ENCODE assay signal across 8 mouse cellular contexts in genomic region chr8:104535378-104535777, GRCm38 (mm10). TPM values are rescaled to one million over a fixed set of nuclear protein-coding genes. Genes with fewer than 3 reads are reported as not detected.
DNase-seq lines count a peak whose midpoint lies in the region; ATAC-seq and TF ChIP-seq lines count a peak whose summit lies in the region.

No protein-coding gene starts in this region.

- no peaks in the 10 kb centered on the region for H3K9me3 ChIP-seq in MEL (replicated peaks; ENCODE audit: insufficient read depth, low read length)
- no peaks in the 10 kb centered on the region for H3K9me3 ChIP-seq in liver, embryonic 16.5 days (replicated peaks; ENCODE audit: control insufficient read depth, low read length)

- intact Hi-C loops in heart, postnatal 10 days (cut with DNase I) = no loop called here
- intact Hi-C loops in left cerebral cortex, postnatal 14 days (cut with DNase I) = loop anchor here (5.0 kb wide), 1 partner anchor 37 kb away; no protein-coding TSS in a partner anchor

- H3K27ac ChIP-seq in MEL (ENCODE audit: control insufficient read depth, low read depth, low read length) = peak overlapping the region; percentile 63
- no peak overlapping the region for H3K27ac ChIP-seq in liver, embryonic 16.5 days (ENCODE audit: low read length)

- no peaks in the 10 kb centered on the region for H3K27me3 ChIP-seq in MEL (ENCODE audit: control insufficient read depth in 1 of 2, insufficient read depth in 2 of 2, low read length in 2 of 2)
- H3K27me3 ChIP-seq in liver, embryonic 16.5 days (ENCODE audit: control insufficient read depth, insufficient read depth, low read depth, low read length) = peaks cover 13% of the 10 kb centered on the region

- TF ChIP-seq POLR2A in MEL (IDR thresholded peaks at IDR 0.05; ENCODE audit: control insufficient read depth in 1 of 2, insufficient read depth in 1 of 2, low read depth in 1 of 2, low read length in 2 of 2, poor library complexity in 1 of 2) = no peak

- peaks cover 3 to 18% of the 10 kb centered on the region in 2 experiments; a peak in 3 of 4 replicates for H3K4me1 ChIP-seq in MEL (ENCODE audit: control insufficient read depth in 1 of 2, insufficient read depth in 2 of 2, low read length in 2 of 2)
- H3K4me1 ChIP-seq in liver, embryonic 16.5 days (ENCODE audit: control insufficient read depth, low read depth, low read length) = peaks cover 24% of the 10 kb centered on the region

- no peak; a peak in 1 of 4 replicates for TF ChIP-seq EP300 in MEL (IDR thresholded peaks at IDR 0.05; ENCODE audit: low read depth in 1 of 2, low read length in 2 of 2)

- peak overlapping the region; percentile 60 for H3K9ac ChIP-seq in MEL (ENCODE audit: control insufficient read depth, low read depth, low read length, poor library complexity, severe bottlenecking)
- H3K9ac ChIP-seq in liver, embryonic 16.5 days (ENCODE audit: low read depth, low read length) = peak overlapping the region; percentile 46

- no peak for TF ChIP-seq RAD21 in MEL (IDR thresholded peaks at IDR 0.05; ENCODE audit: low read depth, low read length)

- 17% methylated on average over 7 of the region's 7 CpGs for WGBS in liver, embryonic 16.5 days (ENCODE audit: insufficient replicate concordance)

- H3K4me2 ChIP-seq in liver, embryonic 16.5 days (ENCODE audit: low read depth, low read length) = peak overlapping the region; percentile 82

- no peak for TF ChIP-seq CTCF in MEL (IDR thresholded peaks at IDR 0.05 in 2 of 3, conservative IDR thresholded peaks at IDR 0.05 in 1 of 3; ENCODE audit: control insufficient read depth in 1 of 3, insufficient read depth in 1 of 3, low read depth in 2 of 3, low read length in 3 of 3, poor library complexity in 1 of 3, severe bottlenecking in 1 of 3)

- peaks cover 0 to 20% of the 10 kb centered on the region in 2 experiments; a peak in 2 of 4 replicates for H3K36me3 ChIP-seq in MEL (ENCODE audit: control insufficient read depth in 1 of 2, insufficient read depth in 2 of 2, low read length in 2 of 2)
- H3K36me3 ChIP-seq in liver, embryonic 16.5 days (ENCODE audit: control insufficient read depth, insufficient read depth) = no peaks in the 10 kb centered on the region

- ATAC-seq in granulocyte monocyte progenitor cell, adult 5-6 weeks (replicated peaks; ENCODE audit: poor library complexity, severe bottlenecking) = peak; percentile 12; the same call in 1 of the 2 replicates
- ATAC-seq in liver, embryonic 16.5 days (ENCODE audit: low read depth) = no peak

- peak overlapping the region; percentile 54 to 90 for H3K4me3 ChIP-seq in MEL (ENCODE audit: control insufficient read depth in 1 of 2, insufficient read depth in 1 of 2, low read depth in 2 of 2, low read length in 2 of 2)
- peak overlapping the region; percentile 87 for H3K4me3 ChIP-seq in liver, embryonic 16.5 days (ENCODE audit: low read depth, low read length)

- H3K79me2 ChIP-seq in MEL (ENCODE audit: control insufficient read depth, insufficient read depth, low read length, poor library complexity) = peaks cover 21% of the 10 kb centered on the region

- DNase-seq in heart, adult 8-10 months (ENCODE audit: low spot score) = peak; percentile 5
- DNase-seq in heart, postnatal 10 days = no peak
- peak; percentile 57 for DNase-seq in MEL (ENCODE audit: low read depth, low spot score)
- no peak for DNase-seq in right cerebral cortex, postnatal 4 days
- DNase-seq in left cerebral cortex, postnatal 14 days (ENCODE audit: low spot score in 2 of 2) = no peak
- no peak for DNase-seq in kidney, postnatal 10 days

TF ChIP-seq in MEL, 35 proteins besides CTCF, POLR2A, EP300 and RAD21 (continues in another document):
- TF ChIP-seq TCF12 (IDR thresholded peaks at IDR 0.05; ENCODE audit: low read depth, low read length) (no peak), POLR2AphosphoS5 (IDR thresholded peaks at IDR 0.05; ENCODE audit: borderline replicate concordance, low read depth, low read length) (no peak), BHLHE40 (IDR thresholded peaks at IDR 0.05; ENCODE audit: borderline replicate concordance, low read depth, low read length) (0 out of 2 replicates have a peak, but pooled peaks have one; percentile 14), NRF1 (IDR thresholded peaks at IDR 0.05; ENCODE audit: insufficient read depth, low read depth, low read length, poor library complexity, severe bottlenecking) (no peak), MAFK (IDR thresholded peaks at IDR 0.05; ENCODE audit: borderline replicate concordance, low read depth, low read length) (no peak), GATA1 (IDR thresholded peaks at IDR 0.05; ENCODE audit: low read depth, low read length) (no peak), ZC3H11A (IDR thresholded peaks at IDR 0.05; ENCODE audit: low read depth, low read length) (no peak), CHD1 (IDR thresholded peaks at IDR 0.05; ENCODE audit: low read depth, low read length) (no peak), MYB (IDR thresholded peaks at IDR 0.05; ENCODE audit: low read depth, low read length) (no peak), SIN3A (IDR thresholded peaks at IDR 0.05; ENCODE audit: low read length) (peak; percentile 72), KAT2A (conservative IDR thresholded peaks at IDR 0.05; ENCODE audit: low read depth, low read length) (no peak), RCOR1 (IDR thresholded peaks at IDR 0.05; ENCODE audit: low read depth, low read length) (no peak), MXI1 (IDR thresholded peaks at IDR 0.05; ENCODE audit: low read depth, low read length) (peak; percentile 58; the same call in 1 of the 2 replicates), CHD2 (IDR thresholded peaks at IDR 0.05; ENCODE audit: low read length) (no peak), POLR2AphosphoS2 (IDR thresholded peaks at IDR 0.05; ENCODE audit: low read length) (no peak), ZKSCAN1 (IDR thresholded peaks at IDR 0.05; ENCODE audit: low read depth, low read length) (no peak), HCFC1 (IDR thresholded peaks at IDR 0.05; ENCODE audit: low read depth, low read length) (peak; percentile 38; the same call in 1 of the 2 replicates), TBP (IDR thresholded peaks at IDR 0.05; ENCODE audit: low read depth, low read length) (no peak), MAZ (IDR thresholded peaks at IDR 0.05; ENCODE audit: low read depth, low read length) (no peak), JUND (IDR thresholded peaks at IDR 0.05; ENCODE audit: low read depth, low read length) (no peak), UBTF (IDR thresholded peaks at IDR 0.05; ENCODE audit: borderline replicate concordance, insufficient read depth, low read depth, low read length) (no peak), ETS1 (IDR thresholded peaks at IDR 0.05; ENCODE audit: low read depth, low read length) (peak; percentile 6; the same call in 1 of the 2 replicates), GABPA (IDR thresholded peaks at IDR 0.05; ENCODE audit: low read depth, low read length) (no peak), NELFE (IDR thresholded peaks at IDR 0.05; ENCODE audit: low read depth, low read length) (no peak), TAL1 (IDR thresholded peaks at IDR 0.05; ENCODE audit: low read length) (no peak), E2F4 (IDR thresholded peaks at IDR 0.05; ENCODE audit: borderline replicate concordance, low read depth, low read length) (no peak)

RNA-seq across cellular contexts. Expression of gene Car7, which starts 0.9 kb away (rescaled TPM):
- total RNA-seq in heart, adult 8-10 months (2022) = 1 to 10 TPM; 2.6 to 4.4 (median 3.2) TPM
- 1 to 10 TPM; 3.9 to 4.2 TPM for total RNA-seq in heart, postnatal 10 days (2021)
- 2.9 and 3.1 TPM in 2 replicates for total RNA-seq in MEL (2012; rRNA removed)
- polyA plus RNA-seq in MEL (2012; ENCODE audit: insufficient read depth in 1 of 2, insufficient read length in 2 of 2, low read depth in 1 of 2, low replicate concordance in 2 of 2, missing spikeins in 1 of 2) = 1 to 10 TPM in 1 of 2 experiments, not detected in 1; 2.4 TPM
- not detected in 2 replicates for total RNA-seq in granulocyte monocyte progenitor cell, adult 5-6 weeks (2014; fragmentation: Nextera tagmentation)
- total RNA-seq in granulocyte monocyte progenitor cell, adult 5-6 weeks (2017) = 0.52 TPM in 1 of 2 replicates, not detected in the other
- polyA plus RNA-seq in liver, embryonic 16.5 days (2015; fragmentation: Nextera tagmentation; extraction: Ambion mirVana) = 2.0 and 3.4 TPM in 2 replicates
- total RNA-seq in left cerebral cortex, postnatal 14 days (2021) = 10 to 100 TPM; 28.9 to 36.4 TPM

RNA-seq across cellular contexts. Expression of gene Nae1, which starts 0.9 kb away (rescaled TPM):
- total RNA-seq in heart, adult 8-10 months (2022) = 10 to 100 TPM; 28.5 to 32.0 (median 29.9) TPM
- total RNA-seq in heart, postnatal 10 days (2021) = 10 to 100 TPM; 32.9 to 36.4 TPM
- total RNA-seq in MEL (2012; rRNA removed) = 41.9 and 49.7 TPM in 2 replicates
- polyA plus RNA-seq in MEL (2012; ENCODE audit: insufficient read depth in 1 of 2, insufficient read length in 2 of 2, low read depth in 1 of 2, low replicate concordance in 2 of 2, missing spikeins in 1 of 2) = 10 to 100 TPM in 1 of 2 experiments, not detected in 1; 39.2 TPM
- total RNA-seq in granulocyte monocyte progenitor cell, adult 5-6 weeks (2014; fragmentation: Nextera tagmentation) = 38.8 and 62.4 TPM in 2 replicates
- total RNA-seq in granulocyte monocyte progenitor cell, adult 5-6 weeks (2017) = 64.6 and 109 TPM in 2 replicates
- polyA plus RNA-seq in liver, embryonic 16.5 days (2015; fragmentation: Nextera tagmentation; extraction: Ambion mirVana) = 23.0 and 28.5 TPM in 2 replicates
- 10 to 100 TPM; 50.1 to 52.2 TPM for total RNA-seq in left cerebral cortex, postnatal 14 days (2021)

RNA-seq across cellular contexts. Expression of gene Terb1, which starts 25.7 kb away (rescaled TPM):
- total RNA-seq in heart, adult 8-10 months (2022) = not detected
- not detected for total RNA-seq in heart, postnatal 10 days (2021)
- not detected in 2 replicates for total RNA-seq in MEL (2012; rRNA removed)
- not detected for polyA plus RNA-seq in MEL (2012; ENCODE audit: insufficient read depth in 1 of 2, insufficient read length in 2 of 2, low read depth in 1 of 2, low replicate concordance in 2 of 2, missing spikeins in 1 of 2)
- not detected in 2 replicates for total RNA-seq in granulocyte monocyte progenitor cell, adult 5-6 weeks (2014; fragmentation: Nextera tagmentation)
- not detected in 2 replicates for total RNA-seq in granulocyte monocyte progenitor cell, adult 5-6 weeks (2017)
- polyA plus RNA-seq in liver, embryonic 16.5 days (2015; fragmentation: Nextera tagmentation; extraction: Ambion mirVana) = 0.02 and 0.08 TPM in 2 replicates
- total RNA-seq in left cerebral cortex, postnatal 14 days (2021) = 1 to 10 TPM; 1.0 to 1.6 TPM

RNA-seq across cellular contexts. Expression of gene Pdp2, which starts 55.9 kb away (rescaled TPM):
- 10 to 100 TPM; 24.1 to 44.1 (median 34.9) TPM for total RNA-seq in heart, adult 8-10 months (2022)
- total RNA-seq in heart, postnatal 10 days (2021) = 10 to 100 TPM in 1 of 2 experiments, 1 to 10 TPM in 1; 7.2 to 10.6 TPM
- 12.2 and 12.3 TPM in 2 replicates for total RNA-seq in MEL (2012; rRNA removed)
- 10 to 100 TPM in 1 of 2 experiments, not detected in 1; 12.4 TPM for polyA plus RNA-seq in MEL (2012; ENCODE audit: insufficient read depth in 1 of 2, insufficient read length in 2 of 2, low read depth in 1 of 2, low replicate concordance in 2 of 2, missing spikeins in 1 of 2)
- 9.6 and 13.1 TPM in 2 replicates for total RNA-seq in granulocyte monocyte progenitor cell, adult 5-6 weeks (2014; fragmentation: Nextera tagmentation)
- 10.3 and 11.4 TPM in 2 replicates for total RNA-seq in granulocyte monocyte progenitor cell, adult 5-6 weeks (2017)
- 3.4 and 3.9 TPM in 2 replicates for polyA plus RNA-seq in liver, embryonic 16.5 days (2015; fragmentation: Nextera tagmentation; extraction: Ambion mirVana)
- total RNA-seq in left cerebral cortex, postnatal 14 days (2021) = 1 to 10 TPM; 8.8 to 9.0 TPM

Comparison
In these comparisons a context has a peak if more than half of its experiments do, and no peak if none do; other contexts are left out.
1. DNase-seq: peak in heart, adult 8-10 months (single experiment) and MEL (single experiment); none in heart, postnatal 10 days (0 of 2), right cerebral cortex, postnatal 4 days (single experiment), left cerebral cortex, postnatal 14 days (0 of 2) and kidney, postnatal 10 days (single experiment).